Mouse (Mus musculus) limb, embryonic 12.5 days (tissue): ENCODE results near the gene Mrln. TPM values are rescaled to one million over a fixed set of nuclear protein-coding genes. Genes with fewer than 3 reads are reported as not detected.

ENCODE experiments used
- ATAC-seq: fragments of 200-750 bp; cut with Nextera tagmentation; 2 replicates; pipeline ENCODE4 v1.8.0; 2017; ENCODE audit warnings: low read depth, moderate TSS enrichment; ENCODE audit not compliant: insufficient number of reproducible peaks, insufficient read depth, low FRiP score, low TSS enrichment
- H3K27ac ChIP-seq: fragments of 300-500 bp; sonication (generic); 2 replicates; pipeline ENCODE4 v1.5.1; 2016; ENCODE audit warnings: mild to moderate bottlenecking, moderate library complexity
- H3K27me3 ChIP-seq: fragments of 300-500 bp; sonication (generic); 2 replicates; pipeline ENCODE4 v1.6.1; 2016; ENCODE audit warnings: mild to moderate bottlenecking, moderate library complexity
- H3K36me3 ChIP-seq: fragments of 300-500 bp; sonication (generic); 2 replicates; pipeline ENCODE4 v1.6.1; 2016; ENCODE audit warnings: mild to moderate bottlenecking, moderate library complexity
- H3K4me1 ChIP-seq: fragments of 300-500 bp; sonication (generic); replicated peaks from 2 replicates; pipeline ENCODE4 v1.6.1; 2016
- H3K4me2 ChIP-seq: fragments of 300-500 bp; sonication (generic); 2 replicates; pipeline ENCODE4 v1.6.1; 2016; ENCODE audit warnings: mild to moderate bottlenecking, moderate library complexity
- H3K4me3 ChIP-seq: fragments of 300-500 bp; sonication (generic); replicated peaks from 2 replicates; pipeline ENCODE4 v1.5.1; 2016; ENCODE audit warnings: mild to moderate bottlenecking
- H3K9ac ChIP-seq: fragments of 300-500 bp; sonication (generic); replicated peaks from 2 replicates; pipeline ENCODE4 v1.6.1; 2016; ENCODE audit warnings: mild to moderate bottlenecking, moderate library complexity
- H3K9me3 ChIP-seq: fragments of 300-500 bp; sonication (generic); 2 replicates; pipeline ENCODE4 v1.6.1; 2016; ENCODE audit warnings: mild to moderate bottlenecking, moderate library complexity
- WGBS: fragments of 180-500 bp; shearing (Covaris S2); methylation state at CpG from one replicate; pipeline ENCODE4 v1.1.7; 2016; 5-methylcytosine and 5-hydroxymethylcytosine counted together
- polyA plus RNA-seq: library from polyadenylated mRNA; unstranded; fragments of >200 nt; fragmentation: Nextera tagmentation; extraction: Ambion mirVana; gene quantifications from 2 replicates; pipeline ENCODE4 v1.2.1, GENCODE M21; 2016

The Mrln gene
- polyA plus RNA-seq = 20.7 and 21.8 TPM in 2 replicates

DNA sequence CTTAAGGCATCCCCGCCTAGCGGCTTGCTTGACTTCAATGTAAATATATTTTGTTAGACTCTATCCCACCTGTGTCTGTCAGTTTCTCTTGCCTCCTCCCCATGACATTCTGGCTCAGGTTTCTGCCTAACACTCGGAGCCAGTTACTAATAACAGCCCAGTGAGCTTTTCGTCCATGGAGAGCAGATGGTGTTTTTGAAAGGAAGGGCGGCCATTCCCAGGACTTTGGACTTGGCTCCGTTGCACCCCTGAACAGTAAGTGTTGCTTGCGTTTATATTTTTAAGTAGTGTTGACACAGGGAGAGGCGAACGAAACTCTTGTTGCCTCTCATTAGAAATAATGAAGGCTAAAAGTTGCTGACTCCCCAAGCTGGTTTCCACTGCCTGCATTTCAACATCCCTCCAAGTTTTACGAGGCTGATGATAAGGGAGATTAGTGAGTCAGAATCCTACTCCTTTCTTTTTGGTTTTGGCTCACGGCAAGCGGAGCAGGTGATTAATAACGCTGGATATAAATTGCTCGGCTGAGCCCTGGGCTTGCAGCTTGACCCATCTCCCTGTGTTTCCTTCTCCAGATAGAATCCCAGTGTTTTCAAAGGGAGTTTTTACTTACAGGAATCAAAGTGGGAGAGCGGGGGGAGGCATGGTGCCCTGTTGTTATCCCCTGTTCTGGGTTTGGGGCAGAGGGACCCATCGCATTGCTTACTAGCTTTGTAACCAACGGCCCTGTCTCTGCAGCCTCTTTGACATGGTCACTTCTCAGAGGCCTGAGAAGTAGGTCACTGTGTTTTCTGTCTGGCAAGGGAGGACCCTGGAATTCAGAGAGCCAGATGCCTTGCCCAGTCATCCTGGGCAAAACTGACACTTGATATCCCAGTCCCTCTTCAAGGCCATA, at the start of gene Mrln:
Gene Mrln, plus strand, starts transcription at position 160 of the 895 bp plus-strand sequence.
- ATAC-seq = no peak
- H3K4me2 ChIP-seq = peak within 1 kb of the TSS; percentile 37

GRCm38 (mm10) chr10:70156431-70157165, 47.9 kb upstream of the Mrln start:
- no peaks in the 10 kb centered on the region for H3K27me3 ChIP-seq
- peaks cover 16% of the 10 kb centered on the region for H3K4me1 ChIP-seq
- 77% methylated on average over 3 of the region's 3 CpGs for WGBS
- H3K36me3 ChIP-seq = peaks cover 65% of the 10 kb centered on the region
- H3K4me2 ChIP-seq = no peak overlapping the region
- H3K9ac ChIP-seq = no peak overlapping the region
- no peak overlapping the region for H3K4me3 ChIP-seq
- no peaks in the 10 kb centered on the region for H3K9me3 ChIP-seq
- ATAC-seq = no peak
- no peak overlapping the region for H3K27ac ChIP-seq

More for the DNA sequence above, at the start of gene Mrln:
- Histone ChIP-seq H3K27ac (peak within 1 kb of the TSS; percentile 72), H3K36me3 (no peaks in the 10 kb centered on the region), H3K9me3 (no peaks in the 10 kb centered on the region), H3K9ac (no peak within 1 kb of the TSS), H3K4me3 (peak within 1 kb of the TSS; percentile 19; the same call in 1 of the 2 replicates), H3K4me1 (peaks cover 13% of the 10 kb centered on the region), H3K27me3 (no peaks in the 10 kb centered on the region)
- 36% methylated on average over 17 of the region's 17 CpGs for WGBS

- Histone ChIP-seq H3K27me3 (no peaks in the 10 kb centered on the region), H3K4me1 (peaks cover 6% of the 10 kb centered on the region; the same call in 1 of the 2 replicates), H3K9me3 (no peaks in the 10 kb centered on the region), H3K4me3 (no peak overlapping the region), H3K27ac (no peak overlapping the region), H3K9ac (no peak overlapping the region), H3K36me3 (peaks cover 54% of the 10 kb centered on the region), H3K4me2 (no peak overlapping the region)
- WGBS = 81% methylated on average over 12 of the region's 12 CpGs
- ATAC-seq = no peak
Observed at GRCm38 (mm10) chr10:70159651-70160320, 44.7 kb upstream of the Mrln start.

DNA sequence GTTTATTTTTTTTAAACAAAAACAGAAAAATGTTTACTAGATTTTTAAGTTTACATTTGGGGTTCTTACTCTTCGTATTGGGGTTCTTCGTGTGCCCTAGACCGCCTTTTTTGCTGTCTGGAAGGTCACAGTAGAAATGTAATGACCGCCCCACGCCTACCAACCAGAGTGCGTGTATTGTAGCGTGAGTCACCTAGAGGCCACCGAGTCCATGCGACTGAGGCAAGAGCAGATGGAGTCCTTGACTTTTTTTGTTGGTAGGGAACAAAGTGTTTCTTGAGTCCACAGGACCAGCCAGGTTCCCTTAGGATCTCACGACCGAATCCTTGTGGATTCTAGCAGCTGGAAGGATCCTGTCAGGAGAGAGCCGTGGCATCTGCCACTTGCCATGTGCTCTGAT, 43.7 kb upstream of the Mrln start:
- 94% methylated on average over 12 of the region's 12 CpGs for WGBS
- Histone ChIP-seq H3K9ac (no peak overlapping the region), H3K27me3 (no peaks in the 10 kb centered on the region), H3K36me3 (peaks cover 44% of the 10 kb centered on the region), H3K4me1 (peaks cover 6% of the 10 kb centered on the region; the same call in 1 of the 2 replicates), H3K4me2 (no peak overlapping the region), H3K4me3 (no peak overlapping the region), H3K27ac (no peak overlapping the region), H3K9me3 (no peaks in the 10 kb centered on the region)
- no peak for ATAC-seq

DNA sequence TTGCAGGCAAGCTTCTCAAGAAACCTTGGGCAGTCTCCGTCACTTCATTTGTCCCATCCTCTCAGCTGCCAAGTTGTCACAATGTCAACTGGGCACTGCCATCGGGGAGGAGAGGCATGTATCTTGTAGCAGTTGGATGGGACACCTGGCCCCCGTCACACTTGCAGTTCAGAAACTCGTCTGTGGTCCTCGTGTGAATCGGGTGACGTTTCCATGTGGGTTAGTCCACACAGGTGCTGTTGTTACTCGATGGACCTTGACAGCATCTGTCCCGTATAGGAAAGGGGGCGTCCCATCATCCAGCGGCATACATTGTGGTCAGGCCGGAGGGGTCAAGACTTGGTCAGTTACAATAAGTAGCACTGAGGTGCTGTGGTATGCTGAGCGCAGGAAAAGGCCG, 43.0 kb upstream of the Mrln start:
- Histone ChIP-seq H3K36me3 (peaks cover 37% of the 10 kb centered on the region), H3K9me3 (no peaks in the 10 kb centered on the region), H3K4me3 (no peak overlapping the region), H3K4me2 (no peak overlapping the region), H3K27ac (no peak overlapping the region), H3K27me3 (no peaks in the 10 kb centered on the region), H3K9ac (no peak overlapping the region), H3K4me1 (peaks cover 6% of the 10 kb centered on the region; the same call in 1 of the 2 replicates)
- WGBS = 91% methylated on average over 14 of the region's 14 CpGs
- ATAC-seq = no peak

GRCm38 (mm10) chr10:70163681-70164080, 40.8 kb upstream of the Mrln start:
- no peak overlapping the region for H3K27ac ChIP-seq
- no peak for ATAC-seq
- H3K9me3 ChIP-seq = no peaks in the 10 kb centered on the region
- 59% methylated on average over 5 of the region's 5 CpGs for WGBS
- H3K4me1 ChIP-seq = peaks cover 6% of the 10 kb centered on the region; the same call in 1 of the 2 replicates
- H3K36me3 ChIP-seq = peaks cover 42% of the 10 kb centered on the region
- H3K9ac ChIP-seq = no peak overlapping the region
- H3K27me3 ChIP-seq = no peaks in the 10 kb centered on the region
- no peak overlapping the region for H3K4me3 ChIP-seq
- no peak overlapping the region for H3K4me2 ChIP-seq

- no peak overlapping the region for H3K9ac ChIP-seq
- H3K9me3 ChIP-seq = no peaks in the 10 kb centered on the region
- no peak overlapping the region for H3K4me3 ChIP-seq
- H3K27me3 ChIP-seq = no peaks in the 10 kb centered on the region
- H3K36me3 ChIP-seq = peaks cover 51% of the 10 kb centered on the region
- H3K4me2 ChIP-seq = no peak overlapping the region
- H3K27ac ChIP-seq = no peak overlapping the region
- 79% methylated on average over 6 of the region's 6 CpGs for WGBS
- no peak for ATAC-seq
- peaks cover 6% of the 10 kb centered on the region; the same call in 1 of the 2 replicates for H3K4me1 ChIP-seq
Observed at GRCm38 (mm10) chr10:70165877-70166276, 38.6 kb upstream of the Mrln start.

- Histone ChIP-seq H3K36me3 (peaks cover 51% of the 10 kb centered on the region), H3K27ac (no peak overlapping the region), H3K9me3 (no peaks in the 10 kb centered on the region), H3K27me3 (no peaks in the 10 kb centered on the region), H3K4me2 (no peak overlapping the region), H3K4me3 (no peak overlapping the region), H3K4me1 (peaks cover 6% of the 10 kb centered on the region; the same call in 1 of the 2 replicates), H3K9ac (no peak overlapping the region)
- no peak for ATAC-seq
- WGBS = 80% methylated on average over 5 of the region's 5 CpGs
Observed at GRCm38 (mm10) chr10:70166427-70166826, 38.0 kb upstream of the Mrln start.

GRCm38 (mm10) chr10:70167625-70168024, 36.8 kb upstream of the Mrln start:
- peaks cover 57% of the 10 kb centered on the region for H3K36me3 ChIP-seq
- peaks cover 6% of the 10 kb centered on the region; the same call in 1 of the 2 replicates for H3K4me1 ChIP-seq
- H3K27me3 ChIP-seq = no peaks in the 10 kb centered on the region
- no peak overlapping the region for H3K27ac ChIP-seq
- no peak for ATAC-seq
- H3K9ac ChIP-seq = no peak overlapping the region
- WGBS = 65% methylated on average over 11 of the region's 11 CpGs
- H3K4me2 ChIP-seq = no peak overlapping the region
- no peak overlapping the region for H3K4me3 ChIP-seq
- H3K9me3 ChIP-seq = no peaks in the 10 kb centered on the region

- Histone ChIP-seq H3K4me3 (no peak overlapping the region), H3K9ac (no peak overlapping the region), H3K4me1 (peaks cover 4% of the 10 kb centered on the region; the same call in 1 of the 2 replicates), H3K27ac (no peak overlapping the region), H3K9me3 (no peaks in the 10 kb centered on the region), H3K36me3 (peaks cover 58% of the 10 kb centered on the region), H3K27me3 (no peaks in the 10 kb centered on the region), H3K4me2 (no peak overlapping the region)
- no peak for ATAC-seq
- WGBS = 73% methylated on average over 13 of the region's 13 CpGs
Observed at GRCm38 (mm10) chr10:70168396-70168795, 36.1 kb upstream of the Mrln start.

GRCm38 (mm10) chr10:70169044-70169443, 35.4 kb upstream of the Mrln start:
- Histone ChIP-seq H3K9ac (no peak overlapping the region), H3K4me2 (no peak overlapping the region), H3K4me1 (no peaks in the 10 kb centered on the region; the same call in 1 of the 2 replicates), H3K27ac (no peak overlapping the region), H3K27me3 (no peaks in the 10 kb centered on the region), H3K4me3 (no peak overlapping the region), H3K9me3 (no peaks in the 10 kb centered on the region), H3K36me3 (peaks cover 60% of the 10 kb centered on the region)
- no peak for ATAC-seq
- WGBS = 92% methylated on average over 18 of the region's 18 CpGs
